Mouse (Mus musculus): Measurements from ENCODE around the gene Mbd3. TPM values are rescaled to one million over a fixed set of nuclear protein-coding genes. Genes with fewer than 3 reads are reported as not detected.

The Mbd3 gene
- polyA plus RNA-seq, 1 experiment, result 135 TPM

- TF ChIP-seq CTCF (IDR thresholded peaks at IDR 0.05; ENCODE audit: control insufficient read depth, insufficient read depth, insufficient replicate concordance, low read depth, low read length), result no peak
- no peak for TF ChIP-seq POLR2A (IDR thresholded peaks at IDR 0.05; ENCODE audit: control insufficient read depth, low read depth, low read length)
- Histone ChIP-seq H3K27me3 (ENCODE audit: control insufficient read depth, insufficient read depth, low read length) (no peaks in the 10 kb centered on the region), H3K27ac (ENCODE audit: control insufficient read depth, insufficient read depth, low read depth, low read length) (no peak overlapping the region), H3K36me3 (ENCODE audit: control insufficient read depth, insufficient read depth, low read length) (no peaks in the 10 kb centered on the region), H3K4me1 (ENCODE audit: control insufficient read depth, insufficient read depth, low read length) (peaks cover 11% of the 10 kb centered on the region), H3K4me3 (ENCODE audit: control insufficient read depth, low read depth, low read length) (peak overlapping the region; percentile 1; the same call in 1 of the 2 replicates)
Observed at GRCm38 (mm10) chr10:80382641-80383365, 16.5 kb downstream of the Mbd3 start.

GRCm38 (mm10) chr10:80377716-80378115 lies 21.6 kb downstream of the Mbd3 start:
- Histone ChIP-seq H3K36me3 (ENCODE audit: control insufficient read depth, insufficient read depth, low read length) (no peaks in the 10 kb centered on the region), H3K27ac (ENCODE audit: control insufficient read depth, insufficient read depth, low read depth, low read length) (peak overlapping the region; percentile 24; the same call in 1 of the 2 replicates), H3K4me1 (ENCODE audit: control insufficient read depth, insufficient read depth, low read length) (peaks cover 12% of the 10 kb centered on the region), H3K4me3 (ENCODE audit: control insufficient read depth, low read depth, low read length) (no peak overlapping the region), H3K27me3 (ENCODE audit: control insufficient read depth, insufficient read depth, low read length) (no peaks in the 10 kb centered on the region)
- no peak for TF ChIP-seq POLR2A (IDR thresholded peaks at IDR 0.05; ENCODE audit: control insufficient read depth, low read depth, low read length)
- peak; percentile 92 for TF ChIP-seq CTCF (IDR thresholded peaks at IDR 0.05; ENCODE audit: control insufficient read depth, insufficient read depth, insufficient replicate concordance, low read depth, low read length)

GRCm38 (mm10) chr10:80376160-80376559 lies 23.2 kb downstream of the Mbd3 start:
- TF ChIP-seq POLR2A (IDR thresholded peaks at IDR 0.05; ENCODE audit: control insufficient read depth, low read depth, low read length) (no peak), CTCF (IDR thresholded peaks at IDR 0.05; ENCODE audit: control insufficient read depth, insufficient read depth, insufficient replicate concordance, low read depth, low read length) (peak; percentile 93)
- H3K27ac ChIP-seq (ENCODE audit: control insufficient read depth, insufficient read depth, low read depth, low read length), result no peak overlapping the region
- H3K4me1 ChIP-seq (ENCODE audit: control insufficient read depth, insufficient read depth, low read length), result peaks cover 20% of the 10 kb centered on the region
- H3K27me3 ChIP-seq (ENCODE audit: control insufficient read depth, insufficient read depth, low read length), result no peaks in the 10 kb centered on the region
- no peaks in the 10 kb centered on the region for H3K36me3 ChIP-seq (ENCODE audit: control insufficient read depth, insufficient read depth, low read length)
- no peak overlapping the region for H3K4me3 ChIP-seq (ENCODE audit: control insufficient read depth, low read depth, low read length)

GRCm38 (mm10) chr10:80374063-80374462 lies 25.3 kb downstream of the Mbd3 start:
- no peak overlapping the region for H3K27ac ChIP-seq (ENCODE audit: control insufficient read depth, insufficient read depth, low read depth, low read length)
- H3K36me3 ChIP-seq (ENCODE audit: control insufficient read depth, insufficient read depth, low read length), result no peaks in the 10 kb centered on the region
- no peaks in the 10 kb centered on the region for H3K27me3 ChIP-seq (ENCODE audit: control insufficient read depth, insufficient read depth, low read length)
- peaks cover 23% of the 10 kb centered on the region for H3K4me1 ChIP-seq (ENCODE audit: control insufficient read depth, insufficient read depth, low read length)
- no peak overlapping the region for H3K4me3 ChIP-seq (ENCODE audit: control insufficient read depth, low read depth, low read length)
- TF ChIP-seq POLR2A (IDR thresholded peaks at IDR 0.05; ENCODE audit: control insufficient read depth, low read depth, low read length) (no peak), CTCF (IDR thresholded peaks at IDR 0.05; ENCODE audit: control insufficient read depth, insufficient read depth, insufficient replicate concordance, low read depth, low read length) (peak; percentile 59; the same call in 1 of the 2 replicates)

GRCm38 (mm10) chr10:80372706-80373105 lies 26.6 kb downstream of the Mbd3 start:
- Histone ChIP-seq H3K4me1 (ENCODE audit: control insufficient read depth, insufficient read depth, low read length) (peaks cover 17% of the 10 kb centered on the region), H3K4me3 (ENCODE audit: control insufficient read depth, low read depth, low read length) (peak overlapping the region; percentile 52), H3K27ac (ENCODE audit: control insufficient read depth, insufficient read depth, low read depth, low read length) (no peak overlapping the region), H3K27me3 (ENCODE audit: control insufficient read depth, insufficient read depth, low read length) (no peaks in the 10 kb centered on the region), H3K36me3 (ENCODE audit: control insufficient read depth, insufficient read depth, low read length) (no peaks in the 10 kb centered on the region)
- TF ChIP-seq CTCF (IDR thresholded peaks at IDR 0.05; ENCODE audit: control insufficient read depth, insufficient read depth, insufficient replicate concordance, low read depth, low read length) (no peak), POLR2A (IDR thresholded peaks at IDR 0.05; ENCODE audit: control insufficient read depth, low read depth, low read length) (no peak)

- no peak for TF ChIP-seq POLR2A (IDR thresholded peaks at IDR 0.05; ENCODE audit: control insufficient read depth, low read depth, low read length)
- no peak for TF ChIP-seq CTCF (IDR thresholded peaks at IDR 0.05; ENCODE audit: control insufficient read depth, insufficient read depth, insufficient replicate concordance, low read depth, low read length)
- H3K36me3 ChIP-seq (ENCODE audit: control insufficient read depth, insufficient read depth, low read length), result no peaks in the 10 kb centered on the region
- H3K4me1 ChIP-seq (ENCODE audit: control insufficient read depth, insufficient read depth, low read length), result peaks cover 11% of the 10 kb centered on the region
- H3K27ac ChIP-seq (ENCODE audit: control insufficient read depth, insufficient read depth, low read depth, low read length), result no peak overlapping the region
- peak overlapping the region; percentile 52 for H3K4me3 ChIP-seq (ENCODE audit: control insufficient read depth, low read depth, low read length)
- H3K27me3 ChIP-seq (ENCODE audit: control insufficient read depth, insufficient read depth, low read length), result no peaks in the 10 kb centered on the region
Observed at GRCm38 (mm10) chr10:80371983-80372382, 27.4 kb downstream of the Mbd3 start.

GRCm38 (mm10) chr10:80371411-80371966 lies 27.9 kb downstream of the Mbd3 start:
- peaks cover 11% of the 10 kb centered on the region for H3K4me1 ChIP-seq (ENCODE audit: control insufficient read depth, insufficient read depth, low read length)
- H3K27me3 ChIP-seq (ENCODE audit: control insufficient read depth, insufficient read depth, low read length), result no peaks in the 10 kb centered on the region
- peak overlapping the region; percentile 5; the same call in 1 of the 2 replicates for H3K27ac ChIP-seq (ENCODE audit: control insufficient read depth, insufficient read depth, low read depth, low read length)
- peak overlapping the region; percentile 52 for H3K4me3 ChIP-seq (ENCODE audit: control insufficient read depth, low read depth, low read length)
- H3K36me3 ChIP-seq (ENCODE audit: control insufficient read depth, insufficient read depth, low read length), result no peaks in the 10 kb centered on the region
- no peak for TF ChIP-seq POLR2A (IDR thresholded peaks at IDR 0.05; ENCODE audit: control insufficient read depth, low read depth, low read length)
- TF ChIP-seq CTCF (IDR thresholded peaks at IDR 0.05; ENCODE audit: control insufficient read depth, insufficient read depth, insufficient replicate concordance, low read depth, low read length), result no peak
